Mouse (Mus musculus): ENCODE measurements around the gene Prkcsh. TPM values are rescaled to one million over a fixed set of nuclear protein-coding genes. Genes with fewer than 3 reads are reported as not detected.
A peak's percentile ranks its signal among the peaks of the same experiment; 100 is the strongest.

Prkcsh gene
- 10 to 100 TPM; 61.5 to 67.5 TPM for total RNA-seq (2021)
- polyA plus RNA-seq (2012; rRNA removed), result 42.5 and 46.2 TPM in 2 replicates
- long read RNA-seq, transcript Prkcsh-202 (18 exons, 1,983 nt), result minor isoform, 14 of 54 reads
- long read RNA-seq, transcript Prkcsh-201 (18 exons, 2,012 nt), result major isoform, 25 of 54 reads
- long read RNA-seq, partial matches to known transcripts, result 8 of 54 reads
- long read RNA-seq, other reads (novel, unspliced or antisense), result 5 of 54 reads

DNA sequence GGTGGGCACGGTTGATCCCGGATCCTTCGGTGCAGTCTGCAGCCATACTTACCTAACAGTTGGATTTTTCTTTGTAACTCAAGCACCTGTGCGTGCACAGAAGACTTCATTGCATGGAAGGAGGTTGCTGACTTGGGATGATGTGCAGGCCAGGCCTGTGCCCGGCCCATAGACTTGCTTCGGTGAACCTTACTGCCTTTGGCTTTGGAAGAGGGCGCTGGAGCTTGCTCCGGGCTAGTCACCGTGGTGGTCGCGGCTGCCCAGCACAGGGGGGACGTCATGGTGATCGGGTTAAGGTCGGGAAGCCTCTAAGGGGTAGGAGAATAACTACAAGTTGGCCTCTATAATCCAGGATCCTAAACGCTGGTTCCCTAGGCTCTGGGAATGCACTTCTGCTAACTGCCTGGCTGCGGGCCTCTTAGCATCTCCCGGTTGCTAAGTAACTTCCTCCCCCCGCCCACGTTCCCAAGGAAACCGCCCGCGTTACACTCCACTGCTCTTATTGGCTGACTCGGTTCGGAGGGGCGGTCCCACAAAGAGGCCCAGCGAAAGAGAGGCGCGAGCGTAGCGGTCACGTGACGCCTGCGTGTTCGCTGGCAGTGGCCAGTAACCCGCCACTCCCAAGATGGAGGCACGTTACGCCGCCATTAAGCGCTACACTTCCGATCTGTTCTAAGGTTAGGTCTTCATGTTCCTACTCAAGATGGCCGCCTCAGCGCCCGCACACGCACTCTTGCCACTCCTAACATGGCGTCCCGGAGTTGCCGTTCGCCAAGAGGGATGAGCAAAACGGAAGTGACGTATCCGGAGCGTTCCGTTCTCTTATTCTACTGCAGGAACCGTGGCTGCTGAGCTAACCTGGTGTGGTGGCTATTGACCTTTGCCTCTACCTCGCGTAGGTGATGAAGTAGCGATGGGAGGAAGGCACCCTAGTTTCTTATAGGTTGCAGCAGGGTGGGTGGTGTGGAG is at the start of gene Prkcsh, which contains the start of gene Ccdc151:
Gene Prkcsh, plus strand, starts transcription at position 613 of the 969 bp plus-strand sequence.
Gene Ccdc151, minus strand, starts transcription at position 441 of the 969 bp plus-strand sequence.
- peak; percentile 98 to 100 for DNase-seq
- H3K9ac ChIP-seq (ENCODE audit: low read depth, low read length), result peak within 1 kb of the TSS; percentile 52
- peak within 1 kb of the TSS; percentile 63 for H3K27ac ChIP-seq
- no peaks in the 10 kb centered on the region for H3K79me2 ChIP-seq (replicated peaks; ENCODE audit: control insufficient read depth, insufficient read depth, low read length)
- 7% methylated on average over 57 of the region's 57 CpGs for WGBS
- TF ChIP-seq CTCF (IDR thresholded peaks at IDR 0.05) (0 out of 2 replicates have a peak, but pooled peaks have one; percentile 4), POLR2A (IDR thresholded peaks at IDR 0.05; ENCODE audit: insufficient read depth, low read depth, low read length) (peak; percentile 94), EP300 (IDR thresholded peaks at IDR 0.05; ENCODE audit: insufficient read depth, low read depth, low read length) (peak; percentile 89; the same call in 1 of the 2 replicates)
- H3K27me3 ChIP-seq (ENCODE audit: control insufficient read depth, insufficient read depth, low read length), result no peaks in the 10 kb centered on the region
- no peaks in the 10 kb centered on the region for H3K36me3 ChIP-seq (ENCODE audit: control insufficient read depth, insufficient read depth, low read length)
- peaks cover 4% of the 10 kb centered on the region for H3K4me1 ChIP-seq (ENCODE audit: control insufficient read depth, insufficient read depth, low read length)
- H3K4me3 ChIP-seq, result peak within 1 kb of the TSS; percentile 70
- intact Hi-C loops (cut with DNase I), result loop anchor here (2.0 to 10.0 kb wide), 4 partner anchors 48 to 155 kb away; partner anchors contain the start of genes Elof1, Gm49318, Pigyl and Swsap1

DNA sequence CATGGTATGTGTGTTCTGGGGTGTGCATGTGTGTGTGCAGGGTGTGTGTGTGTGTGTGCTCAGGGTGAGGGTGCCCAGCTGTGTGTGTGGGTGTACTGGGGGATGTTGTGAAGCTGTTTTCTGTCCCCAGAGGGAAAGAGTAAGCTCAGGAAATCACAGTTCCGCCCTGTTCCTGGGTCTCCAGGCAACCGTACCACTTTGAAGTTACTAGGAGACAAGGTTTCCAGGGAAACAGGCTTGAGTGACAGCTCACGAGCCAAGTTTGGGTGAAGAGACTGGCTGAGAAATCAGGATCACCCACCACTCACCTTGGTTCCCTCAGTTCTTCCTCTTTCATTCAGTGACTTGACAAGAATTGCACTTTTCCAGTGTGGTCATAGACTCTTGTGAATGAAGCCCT is 49.0 kb upstream of the Prkcsh start:
- no peak for DNase-seq
- no peak for TF ChIP-seq POLR2A (IDR thresholded peaks at IDR 0.05; ENCODE audit: insufficient read depth, low read depth, low read length)
- no peak for TF ChIP-seq CTCF (IDR thresholded peaks at IDR 0.05)
- no peak for TF ChIP-seq EP300 (IDR thresholded peaks at IDR 0.05; ENCODE audit: insufficient read depth, low read depth, low read length)
- WGBS, result 5% methylated on average over 3 of the region's 3 CpGs
- intact Hi-C loops (cut with DNase I), result no loop called here
- Histone ChIP-seq H3K9ac (ENCODE audit: low read depth, low read length) (no peak overlapping the region), H3K4me1 (ENCODE audit: control insufficient read depth, insufficient read depth, low read length) (no peaks in the 10 kb centered on the region), H3K79me2 (replicated peaks; ENCODE audit: control insufficient read depth, insufficient read depth, low read length) (no peaks in the 10 kb centered on the region), H3K27ac (no peak overlapping the region), H3K36me3 (ENCODE audit: control insufficient read depth, insufficient read depth, low read length) (no peaks in the 10 kb centered on the region), H3K4me3 (no peak overlapping the region), H3K27me3 (ENCODE audit: control insufficient read depth, insufficient read depth, low read length) (no peaks in the 10 kb centered on the region)

- intact Hi-C loops (cut with DNase I), result loop anchor here (2.0 kb wide), 2 partner anchors 30 to 48 kb away; partner anchors contain the start of genes Ccdc151 and Prkcsh
- no peak for TF ChIP-seq POLR2A (IDR thresholded peaks at IDR 0.05; ENCODE audit: insufficient read depth, low read depth, low read length)
- TF ChIP-seq EP300 (IDR thresholded peaks at IDR 0.05; ENCODE audit: insufficient read depth, low read depth, low read length), result no peak
- no peak for TF ChIP-seq CTCF (IDR thresholded peaks at IDR 0.05)
- Histone ChIP-seq H3K9ac (ENCODE audit: low read depth, low read length) (no peak overlapping the region), H3K4me3 (no peak overlapping the region), H3K79me2 (replicated peaks; ENCODE audit: control insufficient read depth, insufficient read depth, low read length) (no peaks in the 10 kb centered on the region), H3K27ac (no peak overlapping the region), H3K27me3 (ENCODE audit: control insufficient read depth, insufficient read depth, low read length) (no peaks in the 10 kb centered on the region), H3K4me1 (ENCODE audit: control insufficient read depth, insufficient read depth, low read length) (no peaks in the 10 kb centered on the region), H3K36me3 (ENCODE audit: control insufficient read depth, insufficient read depth, low read length) (no peaks in the 10 kb centered on the region)
- 70% methylated on average over 3 of the region's 3 CpGs for WGBS
- no peak for DNase-seq
Observed at GRCm38 (mm10) chr9:21954635-21955034, 48.0 kb upstream of the Prkcsh start.

DNA sequence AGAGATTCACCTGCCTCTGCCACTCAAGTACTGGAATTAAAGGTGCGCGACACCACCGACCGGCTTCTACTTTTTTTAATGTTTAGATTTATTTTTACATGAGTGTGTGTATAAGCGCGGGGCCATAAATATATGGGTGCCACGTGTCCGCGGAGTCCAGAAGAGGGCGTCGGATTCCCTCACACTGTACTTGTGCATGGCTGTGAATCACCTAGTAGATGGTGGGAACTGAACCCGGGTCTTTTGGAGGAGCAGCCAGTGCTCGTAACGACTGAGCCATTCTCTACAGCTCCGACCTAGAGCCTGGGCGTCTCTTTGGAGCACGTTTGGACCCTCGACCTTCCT is 47.4 kb upstream of the Prkcsh start:
- intact Hi-C loops (cut with DNase I), result loop anchor here (2.0 kb wide), 2 partner anchors 30 to 48 kb away; partner anchors contain the start of genes Ccdc151 and Prkcsh

DNA sequence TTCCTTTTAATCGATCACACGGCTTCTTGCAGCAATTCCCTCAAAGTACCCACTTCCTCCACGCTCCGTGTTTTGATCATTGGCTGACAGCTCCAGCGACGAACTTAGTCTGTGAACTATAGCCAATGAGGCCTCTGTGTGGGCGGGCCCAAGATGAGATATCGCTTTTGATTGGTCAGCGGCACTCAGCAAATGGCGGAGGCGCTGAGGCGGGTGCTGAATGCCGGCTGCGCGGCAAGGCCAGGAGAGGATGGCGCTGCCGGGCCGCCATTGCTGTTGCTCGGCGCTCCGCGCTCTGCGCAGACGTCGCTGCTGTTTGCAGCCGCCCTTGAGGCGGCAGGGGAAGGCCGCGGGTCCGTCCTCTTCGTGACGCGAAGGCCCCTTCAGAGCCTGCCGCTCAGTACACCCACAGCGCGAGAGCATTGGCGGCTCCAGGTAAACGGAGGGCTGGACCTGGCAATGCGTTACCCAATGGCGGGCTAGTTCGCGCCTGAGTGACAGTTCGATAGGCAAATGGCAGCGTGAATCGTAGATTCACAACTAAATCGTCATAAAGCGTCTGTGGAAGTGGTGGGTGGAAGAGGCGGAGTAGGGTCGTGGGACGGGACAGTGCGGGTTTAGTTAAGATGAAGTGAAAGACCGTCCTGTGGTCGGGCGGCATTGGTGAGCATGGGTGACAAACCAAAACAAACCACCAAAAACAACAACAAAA is 46.9 kb upstream of the Prkcsh start, which contains the start of gene Swsap1:
Gene Swsap1, plus strand, starts transcription at position 186 of the 712 bp plus-strand sequence.
- Histone ChIP-seq H3K79me2 (replicated peaks; ENCODE audit: control insufficient read depth, insufficient read depth, low read length) (no peaks in the 10 kb centered on the region), H3K9ac (ENCODE audit: low read depth, low read length) (peak within 1 kb of the TSS; percentile 82), H3K36me3 (ENCODE audit: control insufficient read depth, insufficient read depth, low read length) (no peaks in the 10 kb centered on the region), H3K4me1 (ENCODE audit: control insufficient read depth, insufficient read depth, low read length) (no peaks in the 10 kb centered on the region), H3K27ac (peak within 1 kb of the TSS; percentile 98), H3K27me3 (ENCODE audit: control insufficient read depth, insufficient read depth, low read length) (no peaks in the 10 kb centered on the region), H3K4me3 (peak within 1 kb of the TSS; percentile 87)
- TF ChIP-seq POLR2A (IDR thresholded peaks at IDR 0.05; ENCODE audit: insufficient read depth, low read depth, low read length) (peak; percentile 71), CTCF (IDR thresholded peaks at IDR 0.05) (no peak), EP300 (IDR thresholded peaks at IDR 0.05; ENCODE audit: insufficient read depth, low read depth, low read length) (peak; percentile 69)
- intact Hi-C loops (cut with DNase I), result loop anchor here (2.0 kb wide), 2 partner anchors 31 to 47 kb away; partner anchors contain the start of genes Ccdc151 and Prkcsh
- WGBS, result under 1% methylated on average over 54 of the region's 54 CpGs
- peak; percentile 99 for DNase-seq

More for the DNA sequence above, 47.4 kb upstream of the Prkcsh start:
- TF ChIP-seq CTCF (IDR thresholded peaks at IDR 0.05), result peak; percentile 55
- no peak for TF ChIP-seq POLR2A (IDR thresholded peaks at IDR 0.05; ENCODE audit: insufficient read depth, low read depth, low read length)
- 0 out of 2 replicates have a peak, but pooled peaks have one; percentile 46 for TF ChIP-seq EP300 (IDR thresholded peaks at IDR 0.05; ENCODE audit: insufficient read depth, low read depth, low read length)
- Histone ChIP-seq H3K36me3 (ENCODE audit: control insufficient read depth, insufficient read depth, low read length) (no peaks in the 10 kb centered on the region), H3K27me3 (ENCODE audit: control insufficient read depth, insufficient read depth, low read length) (no peaks in the 10 kb centered on the region), H3K79me2 (replicated peaks; ENCODE audit: control insufficient read depth, insufficient read depth, low read length) (no peaks in the 10 kb centered on the region), H3K4me1 (ENCODE audit: control insufficient read depth, insufficient read depth, low read length) (no peaks in the 10 kb centered on the region), H3K4me3 (peak overlapping the region; percentile 87), H3K27ac (peak overlapping the region; percentile 98), H3K9ac (ENCODE audit: low read depth, low read length) (peak overlapping the region; percentile 35; the same call in 1 of the 2 replicates)
- no peak for DNase-seq
- WGBS, result 2% methylated on average over 18 of the region's 18 CpGs

Data from heart, adult 2 months (tissue).